Mouse (Mus musculus) neural tube, embryonic 14.5 days (tissue): ENCODE data around the gene Capn2. TPM values are rescaled to one million over a fixed set of nuclear protein-coding genes. Genes with fewer than 3 reads are reported as not detected.

Experiments
- ATAC-seq: fragments of 200-750 bp; cut with Nextera tagmentation; 2 replicates; pipeline ENCODE4 v1.8.0; 2017; ENCODE audit warnings: low read depth, mild to moderate bottlenecking, moderate TSS enrichment, moderate library complexity
- H3K27ac ChIP-seq: fragments of 300-500 bp; sonication (generic); 2 replicates; pipeline ENCODE4 v1.5.1; 2014; ENCODE audit warnings: low read depth, mild to moderate bottlenecking, control low read depth, low read length, moderate library complexity, mixed read lengths
- H3K27me3 ChIP-seq: fragments of 300-500 bp; sonication (generic); 2 replicates; pipeline ENCODE4 v1.6.1; 2014; ENCODE audit warnings: low read length; ENCODE audit not compliant: control insufficient read depth, insufficient read depth
- H3K36me3 ChIP-seq: fragments of 300-500 bp; sonication (generic); 2 replicates; pipeline ENCODE4 v1.6.1; 2014; ENCODE audit warnings: low read length, mixed read lengths; ENCODE audit not compliant: control insufficient read depth, insufficient read depth
- H3K4me1 ChIP-seq: fragments of 300-500 bp; sonication (generic); 2 replicates; pipeline ENCODE4 v1.6.1; 2014; ENCODE audit warnings: low read length; ENCODE audit not compliant: control insufficient read depth, insufficient read depth
- H3K4me2 ChIP-seq: fragments of 300-500 bp; sonication (generic); 2 replicates; pipeline ENCODE4 v1.6.1; 2014; ENCODE audit warnings: mild to moderate bottlenecking, low read depth, low read length, control low read depth
- H3K4me3 ChIP-seq: fragments of 300-500 bp; sonication (generic); 2 replicates; pipeline ENCODE4 v1.5.1; 2014; ENCODE audit warnings: low read depth, low read length, control low read depth, mixed read lengths
- H3K9ac ChIP-seq: fragments of 300-500 bp; sonication (generic); replicated peaks from 2 replicates; pipeline ENCODE4 v1.6.1; 2014; ENCODE audit warnings: low read depth, mild to moderate bottlenecking, control low read depth, low read length, mixed read lengths
- H3K9me3 ChIP-seq: fragments of 300-500 bp; sonication (generic); 2 replicates; pipeline ENCODE4 v1.6.1; 2016; ENCODE audit warnings: low read length; ENCODE audit not compliant: control insufficient read depth
- WGBS: fragments of 180-500 bp; shearing (Covaris S2); extraction: QIAGEN DNeasy Blood & Tissue Kit; methylation state at CpG from one replicate; pipeline ENCODE4 v1.1.7; 2014; 5-methylcytosine and 5-hydroxymethylcytosine counted together
- polyA plus RNA-seq: library from polyadenylated mRNA; unstranded; fragments of >200 nt; fragmentation: Nextera tagmentation; extraction: Ambion mirVana; gene quantifications from 2 replicates; pipeline ENCODE4 v1.2.1, GENCODE M21; 2014

Capn2 gene
- polyA plus RNA-seq, 1 experiment from 2014 or later, result 64.8 TPM

DNA sequence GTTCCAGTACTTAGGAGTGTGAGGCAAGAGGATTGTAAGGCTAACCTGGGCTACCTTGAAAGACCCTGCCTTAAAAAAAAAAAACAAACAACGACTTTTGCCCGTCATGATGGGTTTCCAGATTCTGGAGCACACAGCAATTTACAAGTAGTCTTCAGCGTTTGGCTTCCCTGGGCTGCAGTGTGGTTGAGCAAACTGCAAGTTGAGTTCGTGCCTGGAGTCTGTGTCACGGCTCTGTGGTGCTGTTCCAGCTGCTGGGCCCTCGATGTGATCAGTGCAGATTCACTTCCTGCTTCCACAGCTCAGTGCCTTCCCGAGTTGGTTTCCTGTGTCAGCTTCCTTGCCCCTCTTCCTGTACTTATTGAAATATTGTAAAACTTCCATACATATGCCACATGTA, 56.1 kb downstream of the Capn2 start:
- WGBS, result 71% methylated on average over 7 of the region's 7 CpGs
- no peaks in the 10 kb centered on the region for H3K9me3 ChIP-seq
- H3K9ac ChIP-seq, result no peak overlapping the region
- peaks cover 10% of the 10 kb centered on the region; the same call in 1 of the 2 replicates for H3K36me3 ChIP-seq
- no peaks in the 10 kb centered on the region for H3K4me1 ChIP-seq
- H3K4me3 ChIP-seq, result no peak overlapping the region
- H3K27me3 ChIP-seq, result no peaks in the 10 kb centered on the region
- H3K27ac ChIP-seq, result peak overlapping the region; percentile 55; the same call in 1 of the 2 replicates
- no peak for ATAC-seq
- no peak overlapping the region for H3K4me2 ChIP-seq

DNA sequence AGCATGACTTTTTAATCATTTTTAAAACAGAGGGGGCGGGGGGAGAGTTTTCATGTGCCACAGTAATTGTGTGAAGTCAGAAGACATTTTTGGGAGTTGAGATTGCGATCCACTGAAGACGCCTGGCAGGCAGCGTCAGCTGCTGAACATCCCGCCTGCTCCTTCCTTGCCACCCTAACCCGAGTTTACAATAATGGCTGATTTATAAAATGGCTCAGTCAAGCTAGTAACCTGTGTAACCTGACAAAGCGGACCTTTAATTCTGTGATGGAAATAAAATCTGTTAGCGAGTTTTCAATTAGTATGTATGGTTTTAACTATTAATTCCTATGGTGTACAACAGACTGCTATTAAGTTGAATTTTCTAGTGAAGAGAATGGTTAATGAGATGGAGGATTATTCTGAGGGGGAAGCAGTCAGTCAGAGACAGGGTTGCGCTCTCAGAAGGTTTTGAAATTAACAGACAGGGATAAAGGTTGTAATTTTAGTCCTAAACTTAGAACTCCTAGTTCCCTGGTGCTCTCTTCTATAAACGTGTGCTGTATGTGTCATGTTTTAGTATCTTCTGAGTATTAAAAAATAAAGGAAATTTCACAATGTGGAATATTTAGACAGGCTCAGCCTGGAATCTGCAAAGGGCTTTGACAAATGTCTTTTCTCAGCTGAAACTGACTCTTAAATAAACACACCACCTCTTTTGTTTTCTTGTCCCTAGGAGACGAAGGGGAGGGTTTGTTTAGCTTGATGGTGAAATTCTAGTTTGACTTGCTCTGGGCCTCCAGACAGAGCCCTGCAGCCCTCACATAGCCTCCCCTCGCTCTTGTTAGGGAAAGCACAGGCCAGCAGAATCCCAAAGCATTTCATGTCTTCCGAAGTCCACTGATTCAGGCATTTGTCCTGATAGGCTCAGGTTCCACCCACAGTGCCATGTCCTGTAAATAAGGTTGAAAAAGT, 56.8 kb downstream of the Capn2 start:
- Histone ChIP-seq H3K27ac (peak overlapping the region; percentile 55; the same call in 1 of the 2 replicates), H3K36me3 (peaks cover 13% of the 10 kb centered on the region; the same call in 1 of the 2 replicates), H3K4me1 (no peaks in the 10 kb centered on the region), H3K27me3 (no peaks in the 10 kb centered on the region), H3K9me3 (no peaks in the 10 kb centered on the region), H3K4me2 (no peak overlapping the region), H3K4me3 (no peak overlapping the region), H3K9ac (no peak overlapping the region)
- 71% methylated on average over 13 of the region's 13 CpGs for WGBS
- ATAC-seq, result no peak

DNA sequence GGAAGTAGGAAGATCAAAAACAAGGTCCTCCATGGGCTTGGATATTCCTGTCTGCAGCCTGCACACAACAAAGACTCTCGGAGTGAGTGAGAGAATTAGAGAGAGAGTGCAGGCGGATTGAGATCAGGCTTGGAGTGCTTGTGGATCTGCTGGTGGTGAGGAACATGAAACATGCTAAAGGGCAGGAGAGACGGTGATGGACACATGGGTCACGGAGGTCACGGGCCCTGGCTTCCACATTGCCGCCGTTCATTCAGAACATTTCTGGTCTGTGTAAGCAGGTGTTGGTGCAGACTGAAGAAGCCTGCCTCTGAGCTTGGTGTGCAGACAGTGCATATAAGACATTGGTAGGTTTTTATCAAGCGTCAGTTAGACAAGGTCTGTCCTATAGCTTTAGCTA, 58.0 kb downstream of the Capn2 start:
- Histone ChIP-seq H3K27ac (no peak overlapping the region), H3K4me3 (no peak overlapping the region), H3K4me2 (no peak overlapping the region), H3K36me3 (peaks cover 17% of the 10 kb centered on the region; the same call in 1 of the 2 replicates), H3K9ac (no peak overlapping the region), H3K27me3 (no peaks in the 10 kb centered on the region), H3K4me1 (no peaks in the 10 kb centered on the region), H3K9me3 (no peaks in the 10 kb centered on the region)
- ATAC-seq, result no peak
- whole genome bisulfite sequencing, result 90% methylated on average over 8 of the region's 8 CpGs

DNA sequence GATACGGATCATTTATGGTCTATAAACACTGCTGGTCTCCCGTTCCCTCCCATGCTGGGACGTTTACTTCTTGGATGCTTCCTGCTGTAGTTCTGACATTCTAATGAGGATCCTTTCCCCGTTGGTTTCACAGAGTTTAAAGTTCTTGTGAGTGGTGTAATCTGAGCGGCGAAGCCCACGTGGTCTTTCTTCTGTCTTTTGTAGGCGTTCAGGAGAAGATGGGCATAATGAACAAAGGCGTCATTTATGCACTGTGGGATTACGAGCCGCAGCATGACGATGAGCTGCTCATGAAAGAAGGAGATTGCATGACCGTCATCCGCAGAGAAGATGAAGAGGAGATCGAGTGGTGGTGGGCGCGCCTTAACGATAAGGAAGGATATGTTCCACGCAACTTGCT, 58.9 kb downstream of the Capn2 start:
- no peak overlapping the region for H3K4me3 ChIP-seq
- 57% methylated on average over 19 of the region's 19 CpGs for WGBS

GRCm38 (mm10) chr1:182455080-182455479, 62.3 kb downstream of the Capn2 start:
- Histone ChIP-seq H3K4me3 (no peak overlapping the region), H3K36me3 (peaks cover 16% of the 10 kb centered on the region), H3K4me1 (no peaks in the 10 kb centered on the region), H3K27me3 (no peaks in the 10 kb centered on the region), H3K27ac (no peak overlapping the region), H3K9ac (no peak overlapping the region), H3K4me2 (no peak overlapping the region), H3K9me3 (no peaks in the 10 kb centered on the region)
- 91% methylated on average over 2 of the region's 2 CpGs for WGBS
- ATAC-seq, result no peak

More for the DNA sequence above, 58.9 kb downstream of the Capn2 start:
- Histone ChIP-seq H3K9ac (no peak overlapping the region), H3K27ac (no peak overlapping the region), H3K4me1 (no peaks in the 10 kb centered on the region), H3K36me3 (peaks cover 22% of the 10 kb centered on the region), H3K4me2 (no peak overlapping the region), H3K9me3 (no peaks in the 10 kb centered on the region), H3K27me3 (no peaks in the 10 kb centered on the region)
- no peak for ATAC-seq

DNA sequence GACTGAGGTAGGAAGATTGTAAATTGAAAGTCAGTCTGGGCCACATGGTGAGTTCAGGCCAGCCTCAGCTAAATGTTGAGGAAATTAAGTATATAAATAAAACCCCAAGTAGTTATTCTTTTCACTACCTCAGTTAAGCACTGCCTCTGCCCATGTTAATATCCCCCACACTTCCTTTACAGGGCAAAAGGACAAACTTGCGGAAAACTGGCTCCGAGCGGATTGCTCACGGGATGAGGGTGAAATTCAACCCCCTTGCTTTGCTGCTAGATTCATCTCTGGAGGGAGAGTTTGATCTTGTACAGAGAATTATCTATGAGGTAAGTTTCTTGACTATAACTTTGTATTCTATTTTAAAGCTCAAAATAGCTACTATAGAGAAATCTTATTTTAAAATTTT, 64.9 kb downstream of the Capn2 start:
- Histone ChIP-seq H3K4me1 (no peaks in the 10 kb centered on the region), H3K9me3 (no peaks in the 10 kb centered on the region), H3K27ac (no peak overlapping the region), H3K4me3 (no peak overlapping the region), H3K4me2 (no peak overlapping the region), H3K36me3 (peaks cover 32% of the 10 kb centered on the region), H3K9ac (no peak overlapping the region), H3K27me3 (no peaks in the 10 kb centered on the region)
- WGBS, result 89% methylated on average over 4 of the region's 4 CpGs
- no peak for ATAC-seq

DNA sequence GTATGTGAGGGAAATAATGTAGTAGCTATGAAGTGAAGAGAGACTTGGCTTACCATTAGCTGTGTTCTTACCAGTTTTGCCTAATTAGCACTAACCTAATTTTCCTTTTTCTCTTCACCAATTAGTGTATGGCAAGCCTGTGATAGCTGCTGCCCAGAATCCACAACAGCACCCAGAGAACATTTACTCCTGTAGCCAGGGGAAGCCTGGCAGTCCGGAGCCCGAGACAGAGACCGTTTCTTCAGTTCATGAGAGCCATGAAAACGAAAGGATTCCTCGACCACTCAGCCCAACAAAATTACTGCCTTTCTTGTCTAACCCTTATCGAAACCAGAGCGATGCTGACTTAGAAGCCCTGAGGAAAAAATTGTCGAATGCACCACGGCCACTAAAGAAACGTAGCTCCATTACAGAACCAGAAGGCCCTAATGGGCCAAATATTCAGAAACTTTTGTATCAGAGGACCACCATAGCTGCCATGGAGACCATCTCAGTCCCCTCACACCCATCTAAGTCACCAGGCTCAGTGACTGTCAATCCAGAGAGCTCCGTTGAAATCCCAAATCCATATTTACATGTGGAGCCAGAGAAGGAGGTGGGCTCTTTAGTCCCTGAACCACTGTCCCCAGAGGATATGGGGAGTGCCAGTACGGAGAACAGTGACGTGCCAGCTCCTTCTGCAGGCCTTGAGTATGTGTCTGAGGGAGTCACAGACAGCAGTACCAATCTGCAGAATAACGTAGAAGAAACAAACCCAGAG, 69.0 kb downstream of the Capn2 start:
- H3K4me1 ChIP-seq, result no peaks in the 10 kb centered on the region
- H3K27me3 ChIP-seq, result no peaks in the 10 kb centered on the region
- no peak overlapping the region for H3K4me3 ChIP-seq
- H3K9me3 ChIP-seq, result no peaks in the 10 kb centered on the region
- no peak for ATAC-seq
- H3K36me3 ChIP-seq, result peaks cover 48% of the 10 kb centered on the region
- 97% methylated on average over 14 of the region's 14 CpGs for WGBS
- H3K4me2 ChIP-seq, result no peak overlapping the region
- no peak overlapping the region for H3K9ac ChIP-seq
- H3K27ac ChIP-seq, result no peak overlapping the region

DNA sequence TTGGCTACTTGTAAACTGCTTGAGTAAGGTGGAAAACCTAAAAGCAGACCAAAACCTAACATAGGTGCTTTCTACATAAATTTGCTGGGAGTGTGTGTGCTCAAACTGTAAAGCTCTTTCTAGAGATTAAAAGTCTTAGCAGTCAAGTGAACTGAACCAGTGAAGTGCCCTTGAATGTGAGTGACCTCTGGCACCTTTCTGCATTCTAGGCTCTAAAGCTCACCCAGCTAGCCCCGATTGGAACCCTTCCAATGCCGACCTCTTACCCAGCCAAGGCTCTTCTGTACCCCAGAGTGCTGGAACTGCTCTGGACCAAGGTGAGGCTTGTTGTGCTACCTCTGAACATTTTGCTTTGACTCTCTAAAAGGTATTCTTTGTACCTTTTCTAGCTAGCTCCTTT, 73.3 kb downstream of the Capn2 start:
- Histone ChIP-seq H3K27me3 (no peaks in the 10 kb centered on the region), H3K4me1 (no peaks in the 10 kb centered on the region), H3K4me3 (no peak overlapping the region), H3K4me2 (no peak overlapping the region), H3K9ac (no peak overlapping the region), H3K9me3 (no peaks in the 10 kb centered on the region), H3K27ac (no peak overlapping the region), H3K36me3 (peaks cover 55% of the 10 kb centered on the region)
- ATAC-seq, result no peak
- WGBS, result 87% methylated on average over 2 of the region's 2 CpGs
